Mouse (Mus musculus) CH12.LX (cell line): Measurements from ENCODE around the gene Ccn6.

ENCODE experiments used
- BHLHE40 ChIP-seq: IDR thresholded peaks from 2 replicates; pipeline ENCODE4 v1.6.1; 2011; ENCODE audit warnings: mild to moderate bottlenecking, low read depth, low read length, improper control_type of control experiment
- CTCF ChIP-seq, 2 experiments: IDR thresholded peaks in 1 of 2; conservative IDR thresholded peaks in 1 of 2; 2 replicates each; pipeline ENCODE4 v1.5.1; 2011 to 2012; ENCODE audit warnings: low read depth in 2 of 2, low read length in 2 of 2, improper control_type of control experiment in 1 of 2, inconsistent platforms in 1 of 2, mild to moderate bottlenecking in 1 of 2, moderate library complexity in 1 of 2
- E2F4 ChIP-seq: IDR thresholded peaks from 2 replicates; pipeline ENCODE4 v1.6.1; 2011; ENCODE audit warnings: low read depth, low read length, improper control_type of control experiment; ENCODE audit not compliant: insufficient replicate concordance
- EP300 ChIP-seq: IDR thresholded peaks from 2 replicates; pipeline ENCODE4 v1.6.1; 2011; ENCODE audit warnings: low read length, improper control_type of control experiment
- GABPA ChIP-seq: IDR thresholded peaks from 2 replicates; pipeline ENCODE4 v1.6.1; 2012; ENCODE audit warnings: low read depth, low read length, improper control_type of control experiment, inconsistent platforms; ENCODE audit not compliant: insufficient replicate concordance
- HCFC1 ChIP-seq: IDR thresholded peaks from 2 replicates; pipeline ENCODE4 v1.6.1; 2012; ENCODE audit warnings: low read depth, mild to moderate bottlenecking, inconsistent platforms, low read length, improper control_type of control experiment
- JUN ChIP-seq: IDR thresholded peaks from 2 replicates; pipeline ENCODE4 v1.6.1; 2011; ENCODE audit warnings: low read depth, mild to moderate bottlenecking, low read length, improper control_type of control experiment, moderate library complexity; ENCODE audit not compliant: insufficient read depth
- MAFK ChIP-seq: IDR thresholded peaks from 2 replicates; pipeline ENCODE4 v1.6.1; 2011; ENCODE audit warnings: low read length, improper control_type of control experiment; ENCODE audit not compliant: insufficient replicate concordance
- PAX5 ChIP-seq: IDR thresholded peaks from 2 replicates; pipeline ENCODE4 v1.6.1; 2012; ENCODE audit warnings: low read length, inconsistent platforms, mixed read lengths
- POLR2A ChIP-seq: IDR thresholded peaks from 2 replicates; pipeline ENCODE4 v1.6.1; 2011; ENCODE audit warnings: low read depth, mild to moderate bottlenecking, improper control_type of control experiment, low read length
- SMC3 ChIP-seq: IDR thresholded peaks from 2 replicates; pipeline ENCODE4 v1.6.1; 2011; ENCODE audit warnings: low read depth, low read length, improper control_type of control experiment
- USF1 ChIP-seq: IDR thresholded peaks from 2 replicates; pipeline ENCODE4 v1.6.1; 2014; ENCODE audit warnings: low read depth, mild to moderate bottlenecking, inconsistent platforms, low read length, improper control_type of control experiment
- ZC3H11A ChIP-seq: IDR thresholded peaks from 2 replicates; pipeline ENCODE4 v1.6.1; 2012; ENCODE audit warnings: low read depth, mild to moderate bottlenecking, inconsistent platforms, low read length, improper control_type of control experiment

DNA sequence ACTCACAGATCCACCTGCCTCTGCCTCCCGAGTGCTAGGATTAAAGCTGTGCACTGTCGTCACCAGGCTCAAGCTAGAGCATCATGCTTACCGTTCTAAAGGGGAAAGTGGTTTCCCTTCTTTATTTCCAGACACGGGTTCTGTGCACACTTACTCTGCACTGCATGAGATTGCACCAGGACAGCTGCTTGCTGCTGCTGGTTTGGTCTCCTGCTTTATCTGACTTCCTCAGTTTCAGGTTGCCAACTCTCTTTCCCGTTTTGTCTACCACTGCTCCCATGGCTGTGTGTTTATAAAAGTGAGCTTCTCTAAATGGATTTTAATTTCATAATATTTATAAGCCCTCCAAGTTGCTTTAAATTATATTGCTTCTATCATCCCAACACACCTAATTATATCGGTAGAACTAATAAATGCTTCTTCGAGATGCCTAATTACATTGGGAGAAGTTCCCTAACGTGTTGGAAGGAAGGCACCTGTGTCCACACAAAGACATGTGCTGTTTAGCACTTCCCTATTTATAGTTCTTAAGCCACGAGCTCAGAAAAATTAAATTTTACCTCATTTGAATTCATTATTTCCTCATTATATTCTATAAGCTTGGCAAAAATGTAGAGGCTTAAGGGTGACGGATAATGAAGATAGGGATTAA, 54.6 kb downstream of the Ccn6 start:
- TF ChIP-seq MAFK, result no peak
- no peak for TF ChIP-seq CTCF (conservative IDR thresholded peaks at IDR 0.05 in 1 of 2, IDR thresholded peaks at IDR 0.05 in 1 of 2; ENCODE audit: low read depth in 2 of 2, low read length in 2 of 2)
- no peak for TF ChIP-seq ZC3H11A
- no peak for TF ChIP-seq JUN
- no peak for TF ChIP-seq POLR2A
- no peak for TF ChIP-seq USF1
- TF ChIP-seq SMC3, result no peak
- TF ChIP-seq BHLHE40, result no peak
- no peak for TF ChIP-seq EP300
- TF ChIP-seq PAX5, result no peak
- no peak for TF ChIP-seq E2F4
- no peak for TF ChIP-seq GABPA
- no peak for TF ChIP-seq HCFC1
